Mouse (Mus musculus) thymus, postnatal 36 days (tissue): Measurements from ENCODE around the gene Mindy3.
A peak's percentile ranks its signal among the peaks of the same experiment; 100 is the strongest.
"Not testable (repeated sequence)": the region's sequence is repeated elsewhere in the genome, so short reads cannot be mapped to it uniquely, and the experiment has no call there.

Experiments used
- DNase-seq, 2 experiments: peaks; one replicate each; pipeline ENCODE4 v3.0.0; 2022; ENCODE audit warnings: mixed read lengths in 2 of 2

The Mindy3 gene

DNA sequence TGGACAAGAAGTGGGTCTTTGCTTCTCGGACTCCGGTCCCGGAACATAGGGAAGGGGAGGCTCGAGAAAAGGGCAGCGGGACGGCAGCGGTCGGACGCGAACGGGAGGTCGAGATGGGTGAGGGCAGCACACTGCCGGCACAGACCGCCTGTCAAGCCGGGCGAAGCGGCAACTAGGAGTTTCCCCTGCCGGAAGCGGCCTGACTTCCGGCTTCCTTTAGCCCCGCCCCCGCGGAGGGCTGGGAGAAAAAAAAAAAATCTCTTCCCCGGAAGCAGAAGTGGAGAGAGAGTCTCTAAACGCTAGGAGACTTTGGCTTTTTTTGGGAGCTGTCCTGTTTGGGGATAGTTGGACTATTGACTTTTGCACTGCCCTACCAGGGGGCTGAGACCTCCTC, at the start of gene Mindy3:
Mindy3 (minus strand) TSS at position 209 of the 394 bp plus-strand sequence.
- peak; percentile 93 to 94 for DNase-seq

DNA sequence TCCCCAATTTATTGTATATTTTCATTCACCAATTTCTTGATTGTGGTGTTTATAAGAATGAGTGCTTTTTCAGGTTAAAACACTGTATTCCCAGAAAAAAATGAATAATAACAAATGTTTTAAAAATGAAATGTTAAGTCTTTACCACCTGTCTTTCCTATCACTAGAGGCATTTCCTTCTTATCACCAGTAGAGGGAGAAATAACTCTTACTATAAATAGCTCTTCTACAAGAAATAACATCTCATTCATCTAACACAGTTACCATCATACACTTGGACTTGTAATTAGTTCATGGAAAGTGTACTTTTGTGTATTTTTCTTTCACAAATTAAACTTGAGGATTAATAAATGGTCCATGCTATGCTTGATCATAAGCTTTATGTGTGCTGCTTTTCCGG, 40.5 kb upstream of the Mindy3 start:
- no peak for DNase-seq

DNA sequence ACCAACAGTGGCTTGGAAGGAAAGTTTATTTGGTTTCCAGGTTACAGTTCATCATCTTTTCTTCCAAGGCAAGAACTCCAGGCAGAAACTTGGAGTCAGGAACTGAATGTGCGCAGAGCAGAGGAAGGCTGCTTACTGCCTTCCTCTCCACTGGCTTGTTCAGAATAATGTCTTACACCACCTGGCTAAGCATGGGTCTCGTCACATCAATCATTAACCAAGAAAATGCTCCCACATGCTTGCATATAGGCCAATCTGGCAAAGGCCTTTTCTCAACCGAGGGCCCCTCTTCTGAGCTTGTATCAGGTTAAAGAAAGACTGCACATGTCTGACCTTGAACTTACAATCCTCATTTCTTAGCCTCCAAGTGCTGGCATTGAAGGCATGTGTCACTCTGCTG, 30.8 kb upstream of the Mindy3 start:
- no peak for DNase-seq

DNA sequence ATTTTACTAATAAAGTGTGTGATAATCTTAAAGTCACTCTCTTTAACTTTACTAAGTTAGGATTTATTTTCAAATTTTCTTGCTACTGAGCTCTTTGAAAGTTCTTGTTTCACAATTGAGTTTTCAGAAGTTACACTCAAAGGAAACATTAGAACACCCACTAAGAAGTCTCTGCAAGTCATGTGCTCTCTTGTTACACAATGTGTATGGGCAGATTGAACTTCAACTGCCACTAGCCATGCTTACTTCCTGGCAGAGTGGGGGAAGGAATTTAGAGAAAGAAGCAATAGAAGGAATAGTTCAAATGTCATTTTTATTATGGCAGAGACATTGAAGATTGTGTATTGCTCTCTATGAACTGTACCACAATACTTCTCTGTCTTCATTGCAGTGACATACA, 20.9 kb upstream of the Mindy3 start:
- no peak for DNase-seq

DNA sequence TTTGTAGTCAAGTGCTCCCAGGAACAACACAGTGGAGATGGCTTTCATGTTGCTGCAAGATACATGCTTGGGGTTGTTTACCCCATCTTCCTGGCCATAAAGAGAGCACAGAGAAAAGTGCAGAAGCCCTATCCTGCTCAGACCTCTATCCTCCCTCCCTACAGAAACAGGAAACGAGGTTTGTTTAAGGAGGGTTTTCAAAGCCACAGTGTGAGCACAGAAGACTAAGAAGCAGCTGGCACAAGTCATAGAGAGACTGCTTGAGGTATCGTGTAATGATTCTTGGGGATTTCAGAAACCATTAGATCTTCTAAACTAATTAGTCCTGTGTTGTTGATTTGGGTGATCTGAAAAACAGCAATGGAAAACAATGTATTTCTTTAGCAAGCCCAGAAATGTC, 20.3 kb upstream of the Mindy3 start:
- DNase-seq, result no peak

DNA sequence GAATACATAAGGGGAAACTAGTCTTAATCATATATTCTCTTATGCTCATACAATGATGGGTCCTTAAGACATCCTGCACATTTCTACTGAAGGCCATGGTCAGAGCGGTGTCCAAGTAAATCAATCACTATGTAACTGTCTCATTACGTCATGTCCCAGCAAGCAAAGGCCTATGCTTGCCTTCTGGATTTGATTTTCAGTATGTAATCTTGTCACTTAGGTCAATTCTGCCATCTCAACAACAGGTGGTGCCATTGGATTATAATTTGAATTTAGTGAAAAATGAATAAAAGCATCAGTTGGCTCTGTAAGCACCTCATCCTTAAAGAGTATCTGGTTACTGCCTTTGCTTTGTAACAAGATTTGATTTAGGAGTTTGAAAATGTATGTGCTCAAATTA, 18.9 kb upstream of the Mindy3 start:
- no peak for DNase-seq

DNA sequence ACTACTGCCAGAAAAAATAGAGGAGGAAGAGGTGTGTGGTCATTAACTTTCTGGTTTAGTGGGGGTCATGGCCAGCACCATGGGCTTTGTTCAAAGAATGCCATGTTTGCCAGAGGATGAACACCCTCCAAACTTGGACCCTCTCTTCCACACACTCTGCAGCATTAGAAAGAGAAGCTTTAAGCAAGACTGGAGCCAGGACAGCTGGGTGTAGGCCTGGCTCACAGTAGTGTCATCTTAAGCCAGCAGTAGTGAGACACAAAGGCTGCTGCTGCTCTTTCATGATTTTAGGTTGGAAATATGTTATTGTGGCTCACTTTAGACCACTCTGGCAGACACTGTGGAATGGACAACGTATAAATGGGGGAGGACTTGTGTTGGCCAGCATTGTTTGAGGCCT, 12.8 kb upstream of the Mindy3 start:
- no peak for DNase-seq

DNA sequence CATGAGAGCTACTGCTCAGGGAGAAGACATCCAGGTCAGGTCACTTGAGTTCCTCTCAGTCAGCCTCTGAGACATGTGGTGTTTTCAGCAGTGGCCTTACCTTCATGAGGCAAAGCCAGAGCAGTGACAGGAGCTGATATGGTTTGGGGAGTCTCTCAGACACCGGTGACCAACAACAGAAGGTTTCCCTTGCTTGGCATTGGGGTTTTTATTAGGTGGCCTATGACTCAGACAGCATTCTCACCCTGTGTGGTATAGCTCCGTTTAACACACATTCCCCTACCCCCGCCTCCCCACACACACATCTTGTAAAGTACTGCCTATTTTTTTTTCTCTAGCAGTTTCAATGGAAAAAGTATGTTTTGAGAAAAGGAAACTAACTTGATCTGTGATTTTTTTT, 5.1 kb upstream of the Mindy3 start:
- no peak for DNase-seq

DNA sequence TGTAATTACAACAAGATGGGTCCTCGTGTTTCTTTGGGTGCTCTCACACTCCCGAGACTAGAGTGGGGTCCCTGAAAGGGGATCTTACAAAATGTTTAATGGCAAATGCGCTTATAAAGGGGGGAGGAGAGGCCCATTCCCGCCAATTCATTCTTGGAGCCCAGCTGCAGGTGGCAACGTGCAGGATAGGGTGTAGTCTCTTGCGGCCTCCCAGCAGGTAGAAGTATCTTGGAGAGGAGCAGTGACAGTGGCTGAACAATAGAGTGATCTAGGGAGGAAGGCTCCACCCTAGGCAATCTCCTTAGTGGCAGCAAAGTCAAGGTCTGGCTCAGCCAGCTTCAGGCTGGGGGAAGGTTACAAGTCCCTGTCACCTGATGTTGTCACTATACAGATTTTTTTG, 4.2 kb upstream of the Mindy3 start:
- not testable (repeated sequence) for DNase-seq

DNA sequence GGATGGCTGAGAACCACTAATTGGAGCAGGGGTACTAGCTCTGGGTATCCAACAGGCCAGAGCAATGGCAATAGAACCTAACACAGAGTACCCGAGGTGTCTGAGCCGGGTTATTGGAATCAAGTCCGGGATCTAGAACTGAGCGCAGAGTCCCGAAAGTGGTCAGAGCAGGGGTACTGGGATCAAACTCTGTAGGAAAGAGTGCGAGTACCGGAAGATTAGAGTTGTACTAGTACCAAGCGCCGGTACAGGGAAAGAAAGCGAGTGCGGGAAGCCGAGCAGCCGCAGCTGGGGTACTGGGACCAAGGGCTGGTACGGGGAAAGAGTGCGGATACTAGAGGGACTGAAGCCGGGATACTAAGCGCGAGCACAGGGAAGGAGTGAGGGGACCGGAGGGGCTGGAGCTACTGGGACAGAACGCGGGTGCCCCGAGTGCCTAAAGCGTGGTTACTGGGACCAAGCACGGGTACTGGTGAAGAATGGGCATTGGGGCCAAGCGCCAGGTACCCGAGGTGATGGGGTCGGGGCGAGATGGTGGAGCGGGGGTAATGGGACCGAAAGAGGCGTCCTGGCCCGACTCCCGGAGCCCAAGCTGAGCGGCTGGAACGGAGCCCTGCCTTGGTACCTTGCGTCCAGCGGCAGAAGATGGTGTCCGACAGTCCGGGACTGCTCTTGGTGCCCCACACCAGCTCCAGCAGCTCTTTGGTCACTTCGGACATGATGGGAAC, 572 bp downstream of the Mindy3 start:
- DNase-seq, result peak; percentile 47 to 49

DNA sequence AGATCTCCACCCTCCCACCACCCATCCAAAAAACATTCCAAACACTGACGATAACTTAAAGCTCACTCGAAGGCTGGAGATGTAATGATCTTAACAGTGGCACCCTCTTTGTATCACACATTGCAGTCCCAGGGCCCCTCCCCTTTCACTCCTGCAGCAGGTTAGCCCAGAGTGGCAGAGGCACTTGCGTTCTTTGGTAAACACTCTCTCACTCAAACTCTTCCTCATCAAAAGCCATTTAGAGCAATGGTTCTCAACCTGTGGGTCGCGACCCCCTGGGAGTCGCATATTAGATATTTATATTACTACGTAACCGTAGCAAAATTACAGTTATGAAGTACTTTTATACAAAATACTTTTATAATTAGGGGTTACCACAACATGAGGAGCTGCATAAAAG, 1.1 kb downstream of the Mindy3 start:
- no peak for DNase-seq

DNA sequence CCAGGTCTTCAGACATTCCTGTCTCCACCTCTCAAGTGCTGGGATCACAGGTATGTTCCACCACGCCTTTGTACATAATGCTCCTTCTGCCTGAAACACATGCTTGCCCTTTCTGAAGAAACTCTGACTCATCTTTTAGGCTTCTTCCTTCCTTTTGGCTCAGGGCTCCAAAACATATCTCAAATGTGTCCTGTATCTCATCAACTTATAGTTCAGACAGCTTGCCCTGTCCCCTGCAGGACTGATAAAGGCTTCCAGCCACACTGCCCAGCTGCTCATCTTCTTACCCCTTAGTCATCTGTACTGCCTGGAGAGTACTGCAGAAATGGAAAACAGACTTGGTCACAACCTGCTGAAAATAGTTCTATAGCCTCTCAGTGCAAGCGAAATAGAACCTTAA, 7.0 kb downstream of the Mindy3 start:
- DNase-seq, result no peak

DNA sequence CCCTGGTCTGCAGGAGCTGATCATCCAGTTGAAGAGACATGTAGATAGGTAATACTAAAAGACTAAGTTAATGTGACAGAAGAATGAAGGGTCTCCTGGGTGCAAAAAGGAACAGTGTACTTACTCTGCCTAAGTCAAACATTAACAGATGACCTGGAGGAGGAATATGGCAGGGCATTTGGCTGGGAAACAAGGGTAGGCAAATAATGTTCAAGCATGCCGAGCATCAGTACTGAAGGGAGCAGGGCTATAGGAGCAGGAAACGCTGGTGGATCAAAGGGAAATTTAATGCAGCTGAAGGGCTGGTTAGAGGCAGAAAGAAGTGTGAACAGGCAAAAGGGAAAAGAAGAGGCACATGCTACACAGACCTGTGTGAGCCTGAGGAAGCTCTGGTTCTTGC, 8.1 kb downstream of the Mindy3 start:
- DNase-seq, result no peak

DNA sequence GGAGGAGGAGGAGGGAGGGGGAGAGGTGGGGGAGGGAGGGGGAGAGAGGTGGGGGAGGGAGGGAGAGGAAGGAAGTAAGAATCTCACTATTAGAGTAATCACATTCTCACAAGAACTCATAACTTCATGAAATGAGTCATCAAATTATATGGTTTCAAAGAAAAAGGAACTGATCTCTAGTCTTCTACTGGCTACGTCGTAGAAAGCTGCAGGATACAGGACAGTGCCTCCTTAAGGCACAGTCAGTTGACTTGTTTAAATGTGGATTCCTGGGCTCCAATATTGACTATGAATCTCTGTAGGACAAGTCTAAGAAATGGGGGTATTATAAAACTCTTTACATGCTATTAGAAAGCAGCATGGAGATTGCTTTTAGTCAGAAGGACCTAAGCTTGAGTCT, 12.5 kb downstream of the Mindy3 start:
- DNase-seq, result no peak

DNA sequence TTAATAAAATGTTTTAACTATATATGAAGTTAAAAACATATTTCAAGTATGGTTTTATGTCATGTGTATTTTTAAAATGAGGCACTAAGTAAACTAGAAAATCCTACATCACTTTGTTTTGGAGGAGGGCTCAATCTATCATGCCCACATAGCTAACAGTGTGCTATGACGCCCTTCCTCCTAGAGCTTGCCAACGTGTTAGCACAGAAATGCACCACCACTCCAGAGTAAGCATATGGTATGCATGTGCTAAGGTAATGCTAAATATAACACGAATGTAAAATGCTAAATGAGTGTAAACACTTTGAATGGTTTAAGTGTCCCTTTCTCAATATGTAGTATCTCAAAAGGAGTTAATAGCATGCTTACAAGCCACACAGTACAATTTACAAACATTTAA, 16.8 kb downstream of the Mindy3 start:
- no peak for DNase-seq

DNA sequence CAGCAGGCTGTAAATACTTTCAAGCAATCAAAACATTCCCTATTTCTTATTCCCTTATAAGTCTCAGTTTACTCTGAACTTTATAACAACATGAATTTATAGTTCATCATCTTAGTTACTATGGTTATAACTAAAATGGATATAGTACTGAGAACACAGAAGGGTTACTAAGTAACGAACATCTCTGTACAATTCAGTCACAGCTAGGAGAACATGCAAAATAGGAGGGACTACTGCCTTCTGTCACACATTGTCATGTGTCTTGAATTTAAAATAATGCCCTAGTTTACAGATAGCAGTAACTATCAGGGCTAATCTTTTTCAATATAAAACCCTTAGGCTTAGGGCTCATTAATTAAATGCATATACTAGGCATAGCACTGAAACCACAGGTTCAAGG, 18.1 kb downstream of the Mindy3 start:
- DNase-seq, result no peak

DNA sequence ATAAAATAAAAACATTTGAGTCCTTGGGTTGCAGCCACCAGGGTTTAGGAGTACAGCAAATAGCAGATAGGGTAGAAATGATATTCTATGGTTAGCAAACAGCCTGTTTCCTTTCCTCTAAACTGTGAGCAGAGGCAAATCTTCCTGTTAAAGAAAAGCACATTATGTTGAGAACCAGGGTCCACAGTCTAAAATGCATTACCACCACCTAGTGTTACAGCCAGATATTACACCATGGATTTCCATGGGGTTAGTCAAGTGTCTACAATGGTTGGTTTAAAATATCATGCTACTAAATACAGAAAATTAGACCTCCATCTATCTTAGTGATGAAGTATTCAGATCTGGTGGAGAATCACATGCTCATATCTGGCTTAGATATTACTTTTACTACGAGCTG, 30.2 kb downstream of the Mindy3 start:
- no peak for DNase-seq

DNA sequence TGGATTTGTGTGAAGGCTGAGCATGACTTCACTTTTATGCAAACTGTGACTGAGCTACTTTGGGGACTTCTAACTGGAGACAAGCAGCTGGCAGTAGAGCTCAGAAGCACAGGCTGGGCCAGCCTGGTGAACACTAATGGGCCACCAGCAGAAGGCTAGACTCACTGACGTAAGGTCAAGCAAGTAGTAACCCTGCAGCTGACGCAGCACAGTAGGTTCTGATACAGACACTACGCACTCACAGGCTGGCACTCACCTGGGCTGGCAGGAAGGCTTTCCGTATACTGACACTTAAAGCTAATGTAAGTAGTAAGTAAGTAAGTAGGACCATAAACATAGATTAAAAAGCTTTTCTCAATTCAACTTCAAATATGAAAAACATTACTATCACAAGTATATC, 30.7 kb downstream of the Mindy3 start:
- no peak for DNase-seq

DNA sequence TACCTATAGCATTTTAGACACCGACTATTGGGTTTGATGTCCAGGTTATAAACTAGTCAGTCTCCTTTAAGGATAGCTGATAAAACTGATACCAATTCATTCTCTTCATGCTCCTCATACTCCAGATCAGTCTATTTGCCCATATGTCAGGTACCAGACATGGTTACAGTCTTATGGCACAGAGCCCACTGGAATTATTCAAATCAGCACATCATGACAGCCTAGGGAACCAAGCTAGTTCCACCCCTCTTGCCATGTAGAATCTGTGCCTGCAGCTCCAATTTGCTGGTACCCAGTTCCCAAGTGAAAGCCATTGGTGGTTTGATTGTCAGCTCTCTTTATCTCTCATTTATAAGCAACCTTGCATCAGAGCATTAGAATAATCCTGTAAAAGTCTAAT, 34.9 kb downstream of the Mindy3 start:
- no peak for DNase-seq

DNA sequence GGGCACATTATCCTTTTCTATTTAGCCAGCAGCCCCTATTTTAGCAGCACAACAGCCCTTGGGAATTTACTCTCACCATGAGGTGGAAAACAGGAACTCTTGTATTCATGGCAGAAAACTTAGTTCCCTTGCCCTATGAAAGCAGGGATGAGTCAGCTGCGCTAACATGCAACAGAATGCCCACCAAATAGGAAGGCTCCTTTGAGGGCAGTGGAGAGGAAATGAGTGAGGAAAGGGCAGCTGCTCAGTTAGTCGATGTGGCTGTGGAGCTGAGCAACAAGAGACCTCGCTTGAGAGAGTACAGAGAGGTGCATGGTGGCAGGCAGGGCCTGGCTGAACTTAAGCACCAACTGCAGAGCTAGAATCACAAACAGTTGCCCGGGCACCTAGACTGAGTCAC, 36.6 kb downstream of the Mindy3 start:
- DNase-seq, result no peak

DNA sequence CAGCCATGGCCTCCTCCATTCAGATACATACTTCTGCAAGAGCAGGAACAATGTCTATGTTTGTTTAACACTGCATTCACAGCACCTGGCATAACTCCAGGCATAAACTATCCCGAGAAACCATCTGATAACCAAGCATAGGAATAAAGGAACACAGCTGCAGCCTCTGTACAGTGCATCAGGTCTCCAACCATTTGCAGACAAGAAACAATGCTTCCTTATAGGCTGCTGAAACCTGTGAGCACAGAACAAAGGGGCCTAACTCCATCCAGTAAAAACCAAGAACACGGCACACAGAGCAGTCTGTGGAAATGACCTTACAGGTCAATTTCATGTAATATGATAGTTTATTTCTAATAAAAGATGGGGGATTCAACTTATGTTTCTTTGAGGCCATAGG, 39.0 kb downstream of the Mindy3 start:
- no peak for DNase-seq

DNA sequence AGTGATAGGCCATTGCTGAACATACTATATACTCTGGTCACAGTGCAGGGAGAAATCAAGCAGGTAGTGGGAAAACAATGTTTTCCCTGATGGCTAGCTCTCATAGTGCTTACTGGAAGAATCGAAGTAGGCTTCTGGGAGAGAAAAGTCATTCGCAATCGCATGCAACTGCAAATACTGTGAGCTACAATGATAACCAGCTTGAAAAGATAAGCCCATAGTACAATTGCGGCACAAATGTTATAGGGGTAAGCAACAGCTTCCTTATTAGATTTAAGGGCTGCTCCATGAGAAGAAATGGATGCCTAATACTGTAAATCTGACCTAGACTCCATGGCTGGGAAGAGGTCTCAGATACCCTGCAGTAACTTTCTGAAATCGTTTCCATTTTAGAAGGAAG, 40.7 kb downstream of the Mindy3 start:
- DNase-seq, result no peak

DNA sequence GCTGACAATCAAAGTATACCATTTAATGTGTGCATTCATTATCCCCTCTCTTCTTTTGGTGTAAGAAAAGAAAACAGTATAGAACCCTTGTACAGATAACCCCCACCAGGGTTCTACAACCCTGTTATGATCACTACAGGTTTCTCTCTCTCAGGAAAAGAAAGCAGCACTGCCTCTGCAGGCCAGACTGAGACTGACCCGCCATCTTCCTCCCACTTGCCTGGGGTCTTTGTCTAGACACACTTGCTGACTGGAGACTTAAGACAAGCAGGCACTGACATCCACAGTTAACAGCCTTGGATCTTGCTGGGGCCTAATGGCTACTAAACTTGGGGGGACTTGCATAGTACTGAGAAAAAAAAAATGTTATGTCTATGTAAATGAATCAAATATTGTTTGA, 42.2 kb downstream of the Mindy3 start:
- no peak for DNase-seq

DNA sequence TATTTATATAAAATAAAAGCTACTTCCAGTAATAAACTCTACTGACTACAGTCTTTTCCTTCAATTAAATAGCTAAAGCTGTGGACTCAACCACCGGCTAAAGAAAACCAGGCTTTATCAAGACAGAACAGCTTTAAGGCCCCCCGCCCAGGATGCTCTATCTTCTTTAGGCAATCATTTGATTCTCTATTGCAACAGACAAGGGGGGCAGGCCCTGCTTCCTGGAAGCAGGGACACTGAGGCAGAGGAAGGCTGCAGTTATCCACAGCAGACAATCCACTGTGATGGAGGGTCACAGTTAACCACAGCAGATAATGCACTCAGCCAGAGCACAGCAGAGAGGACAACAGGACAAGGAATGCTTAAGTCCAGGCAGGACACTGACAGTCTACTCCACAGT, 46.4 kb downstream of the Mindy3 start:
- no peak for DNase-seq

DNA sequence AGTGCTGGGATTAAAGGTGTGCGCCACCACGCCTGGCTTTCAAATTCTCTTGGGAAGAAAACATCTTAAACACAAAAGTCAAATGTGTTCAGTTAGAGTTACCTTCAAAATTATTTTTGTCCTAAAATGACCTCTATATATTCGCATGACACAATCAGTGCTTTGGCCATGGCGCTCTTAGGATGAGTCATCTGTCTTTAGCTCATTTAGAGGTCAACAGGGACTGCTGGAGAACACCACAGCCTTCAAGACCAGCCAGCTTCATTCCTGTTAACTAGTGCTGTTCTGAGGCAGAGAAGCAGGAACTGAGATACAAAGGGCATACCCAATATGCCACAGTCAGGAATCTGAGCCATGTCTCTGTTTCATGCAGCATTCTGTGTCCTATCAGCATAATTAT, 47.9 kb downstream of the Mindy3 start:
- no peak for DNase-seq

DNA sequence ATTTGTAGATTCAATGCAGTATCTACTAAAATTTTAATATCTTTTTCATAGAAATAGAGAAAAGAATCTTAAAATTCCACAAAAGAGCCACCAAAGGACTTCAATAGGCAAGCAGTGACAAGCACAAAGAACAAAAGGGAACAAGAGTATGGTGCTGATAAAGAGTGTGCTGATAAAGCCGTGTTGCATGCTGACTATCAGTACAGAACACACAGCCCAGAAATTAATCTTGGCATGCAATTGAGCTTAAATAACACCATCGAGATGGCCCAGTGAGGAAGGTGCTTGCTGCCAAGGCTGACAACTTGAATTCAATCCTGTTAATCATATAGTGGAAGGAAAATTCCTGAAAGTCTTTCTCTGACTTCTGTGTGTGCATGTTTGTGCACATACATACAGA, 50.8 kb downstream of the Mindy3 start:
- DNase-seq, result no peak
